Mouse (Mus musculus) myocyte (in vitro differentiated cells): ENCODE results near the gene Htr3b.

Experiments used
- CEBPB ChIP-seq: IDR thresholded peaks from 2 replicates; pipeline ENCODE4 v1.6.1; 2011; ENCODE audit warnings: mild to moderate bottlenecking, moderate library complexity; ENCODE audit not compliant: poor library complexity, insufficient read depth, severe bottlenecking
- E2F4 ChIP-seq: IDR thresholded peaks from one replicate; pipeline ENCODE4 v1.6.1; 2011; ENCODE audit warnings: mild to moderate bottlenecking, control low read depth, moderate library complexity; ENCODE audit not compliant: insufficient read depth
- MAX ChIP-seq: IDR thresholded peaks from one replicate; pipeline ENCODE4 v1.6.1; 2011; ENCODE audit warnings: low read depth, mild to moderate bottlenecking, control low read depth
- MYOD1 ChIP-seq, 3 experiments: IDR thresholded peaks; one replicate each; pipeline ENCODE4 v1.6.1; 2011; ENCODE audit warnings: control low read depth in 2 of 3, low read depth in 2 of 3, mild to moderate bottlenecking in 2 of 3, moderate library complexity in 1 of 3; ENCODE audit not compliant: insufficient read length in 2 of 3, control insufficient read depth in 1 of 3
- POLR2A ChIP-seq: IDR thresholded peaks from one replicate; pipeline ENCODE4 v1.6.1; 2011; ENCODE audit warnings: low read depth, mild to moderate bottlenecking, control low read depth, moderate library complexity; ENCODE audit not compliant: insufficient read length
- REST ChIP-seq: IDR thresholded peaks from one replicate; pipeline ENCODE4 v1.6.1; 2011; ENCODE audit warnings: mild to moderate bottlenecking, control low read depth, moderate library complexity; ENCODE audit not compliant: insufficient read depth, insufficient read length
- SRF ChIP-seq: IDR thresholded peaks from one replicate; pipeline ENCODE4 v1.6.1; 2011; ENCODE audit warnings: low read depth; ENCODE audit not compliant: control insufficient read depth, insufficient read length
- TCF12 ChIP-seq: IDR thresholded peaks from one replicate; pipeline ENCODE4 v1.6.1; 2011; ENCODE audit warnings: mild to moderate bottlenecking, control low read depth; ENCODE audit not compliant: poor library complexity, insufficient read depth, severe bottlenecking
- TCF3 ChIP-seq: IDR thresholded peaks from one replicate; pipeline ENCODE4 v1.6.1; 2011; ENCODE audit warnings: low read depth, control low read depth; ENCODE audit not compliant: insufficient read length
- USF1 ChIP-seq: IDR thresholded peaks from one replicate; pipeline ENCODE4 v1.6.1; 2011; ENCODE audit warnings: low read depth, mild to moderate bottlenecking, control low read depth, moderate library complexity

- TF ChIP-seq TCF3 (no peak), MAX (no peak), E2F4 (no peak), CEBPB (no peak), REST (no peak), POLR2A (no peak), USF1 (no peak), SRF (no peak), TCF12 (no peak), MYOD1 (IDR thresholded peaks at IDR 0.05; ENCODE audit: control insufficient read depth in 1 of 3, insufficient read length in 2 of 3, low read depth in 2 of 3) (no peak)
Observed at GRCm38 (mm10) chr9:48903766-48904165, 61.0 kb downstream of the Htr3b start.
